Mouse (Mus musculus) kidney, adult 2 months (tissue): ENCODE results near the gene Mb.

Experiments used
- CTCF ChIP-seq: fragments of 200-500 bp; conservative IDR thresholded peaks from 2 replicates; pipeline ENCODE4 v1.5.1; 2011; ENCODE audit warnings: low read depth, mild to moderate bottlenecking, control low read depth, low read length, moderate library complexity, mixed read lengths; ENCODE audit not compliant: insufficient read depth, insufficient read length
- POLR2A ChIP-seq: fragments of 200-500 bp; IDR thresholded peaks from one replicate; pipeline ENCODE4 v1.6.1; 2011; ENCODE audit warnings: low read depth, low read length, control low read depth

- TF ChIP-seq CTCF (no peak), POLR2A (no peak)
These were observed 52.4 kb downstream of the Mb start for GRCm38 (mm10) chr15:76998048-76998447.
